Mouse (Mus musculus) forebrain, embryonic 14.5 days (tissue): ENCODE data around the gene Neu1. TPM values are rescaled to one million over a fixed set of nuclear protein-coding genes. Genes with fewer than 3 reads are reported as not detected.

Experiments used
- ATAC-seq: fragments of 200-750 bp; cut with Nextera tagmentation; 2 replicates; pipeline ENCODE4 v1.8.0; 2017; ENCODE audit warnings: mild to moderate bottlenecking, moderate library complexity
- DNase-seq: peaks from one replicate; pipeline ENCODE4 v3.0.0-alpha.2; 2015; ENCODE audit warnings: low spot score
- H3K27ac ChIP-seq: fragments of 300-500 bp; sonication (generic); 2 replicates; pipeline ENCODE4 v1.5.1; 2014; ENCODE audit warnings: low read depth, mild to moderate bottlenecking, control low read depth, low read length, moderate library complexity
- H3K27me3 ChIP-seq: fragments of 300-500 bp; sonication (generic); replicated peaks from 2 replicates; pipeline ENCODE4 v1.6.1; 2014; ENCODE audit warnings: low read length, control low read depth, mixed read lengths; ENCODE audit not compliant: control insufficient read depth, insufficient read depth
- H3K36me3 ChIP-seq: fragments of 300-500 bp; sonication (generic); 2 replicates; pipeline ENCODE4 v1.6.1; 2014; ENCODE audit warnings: low read length, control low read depth; ENCODE audit not compliant: control insufficient read depth, insufficient read depth
- H3K4me1 ChIP-seq: fragments of 300-500 bp; sonication (generic); 2 replicates; pipeline ENCODE4 v1.6.1; 2014; ENCODE audit warnings: antibody characterized with exemption, low read length, control low read depth; ENCODE audit not compliant: control insufficient read depth, insufficient read depth
- H3K4me2 ChIP-seq: fragments of 300-500 bp; sonication (generic); 2 replicates; pipeline ENCODE4 v1.6.1; 2014; ENCODE audit warnings: mild to moderate bottlenecking, control low read depth, low read length
- H3K4me3 ChIP-seq: fragments of 300-500 bp; sonication (generic); 2 replicates; pipeline ENCODE4 v1.5.1; 2014; ENCODE audit warnings: low read depth, low read length, control low read depth
- H3K9ac ChIP-seq: fragments of 300-500 bp; sonication (generic); 2 replicates; pipeline ENCODE4 v1.6.1; 2014; ENCODE audit warnings: mild to moderate bottlenecking, low read length, control low read depth, moderate library complexity
- H3K9me3 ChIP-seq: fragments of 300-500 bp; sonication (generic); replicated peaks from 2 replicates; pipeline ENCODE4 v1.6.1; 2016; ENCODE audit warnings: low read length, control low read depth, mixed read lengths; ENCODE audit not compliant: control insufficient read depth
- WGBS: fragments of 180-500 bp; shearing (Covaris S2); extraction: QIAGEN DNeasy Blood & Tissue Kit; methylation state at CpG from one replicate; pipeline ENCODE4 v1.1.7; 2014; 5-methylcytosine and 5-hydroxymethylcytosine counted together
- polyA plus RNA-seq: library from polyadenylated mRNA; unstranded; fragments of >200 nt; fragmentation: Nextera tagmentation; extraction: Ambion mirVana; gene quantifications from 2 replicates; pipeline ENCODE4 v1.2.1, GENCODE M21; 2014

Gene Neu1
- polyA plus RNA-seq, 1 experiment from 2014 or later: 16.2 TPM

- Histone ChIP-seq H3K9me3 (no peaks in the 10 kb centered on the region), H3K27me3 (no peaks in the 10 kb centered on the region), H3K4me1 (no peaks in the 10 kb centered on the region), H3K27ac (no peak overlapping the region), H3K4me2 (no peak overlapping the region), H3K9ac (no peak overlapping the region), H3K36me3 (peaks cover 38% of the 10 kb centered on the region), H3K4me3 (no peak overlapping the region)
- 34% methylated on average over 11 of the region's 11 CpGs for WGBS
- no peak for DNase-seq
- ATAC-seq: no peak
Observed at GRCm38 (mm10) chr17:34915410-34915831, 15.6 kb upstream of the Neu1 start.

DNA sequence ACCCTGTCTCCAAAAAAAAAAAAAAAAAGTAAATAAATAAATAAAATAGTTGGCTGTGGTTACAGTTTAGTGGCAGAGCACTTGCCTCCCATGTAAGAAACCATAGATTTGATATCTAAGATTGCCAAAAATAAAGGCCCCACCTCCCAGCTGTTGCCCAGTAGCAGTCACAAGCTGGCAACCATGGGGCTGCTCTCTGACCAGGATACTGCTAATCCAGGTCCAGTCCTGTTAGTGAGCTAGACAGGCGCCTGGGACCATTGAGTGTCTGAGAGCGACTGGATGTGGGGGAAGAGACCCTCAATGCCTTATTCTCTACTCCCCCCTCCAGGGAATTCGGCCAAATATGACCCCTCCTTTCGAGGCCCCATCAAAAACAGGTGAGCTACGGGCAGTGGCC, 14.7 kb upstream of the Neu1 start:
- Histone ChIP-seq H3K9ac (no peak overlapping the region), H3K27ac (no peak overlapping the region), H3K9me3 (no peaks in the 10 kb centered on the region), H3K4me3 (no peak overlapping the region), H3K4me1 (no peaks in the 10 kb centered on the region), H3K4me2 (no peak overlapping the region), H3K27me3 (no peaks in the 10 kb centered on the region), H3K36me3 (peaks cover 29% of the 10 kb centered on the region)
- WGBS: 84% methylated on average over 5 of the region's 5 CpGs
- DNase-seq (no peak), ATAC-seq (no peak)

- WGBS: 77% methylated on average over 9 of the region's 9 CpGs
- Histone ChIP-seq H3K4me2 (no peak overlapping the region), H3K4me3 (no peak overlapping the region), H3K9ac (no peak overlapping the region), H3K4me1 (no peaks in the 10 kb centered on the region), H3K27me3 (no peaks in the 10 kb centered on the region), H3K9me3 (no peaks in the 10 kb centered on the region), H3K27ac (no peak overlapping the region), H3K36me3 (peaks cover 20% of the 10 kb centered on the region)
- ATAC-seq: no peak
- no peak for DNase-seq
Observed at GRCm38 (mm10) chr17:34917188-34917587, 13.9 kb upstream of the Neu1 start.

GRCm38 (mm10) chr17:34922939-34923338, 8.1 kb upstream of the Neu1 start:
- H3K36me3 ChIP-seq: no peaks in the 10 kb centered on the region
- WGBS: 54% methylated on average over 6 of the region's 6 CpGs
- H3K9me3 ChIP-seq: no peaks in the 10 kb centered on the region
- H3K4me3 ChIP-seq: no peak overlapping the region
- no peak for ATAC-seq
- H3K9ac ChIP-seq: no peak overlapping the region
- no peak overlapping the region for H3K27ac ChIP-seq
- DNase-seq: no peak
- H3K4me2 ChIP-seq: no peak overlapping the region
- H3K27me3 ChIP-seq: no peaks in the 10 kb centered on the region
- no peaks in the 10 kb centered on the region for H3K4me1 ChIP-seq

DNA sequence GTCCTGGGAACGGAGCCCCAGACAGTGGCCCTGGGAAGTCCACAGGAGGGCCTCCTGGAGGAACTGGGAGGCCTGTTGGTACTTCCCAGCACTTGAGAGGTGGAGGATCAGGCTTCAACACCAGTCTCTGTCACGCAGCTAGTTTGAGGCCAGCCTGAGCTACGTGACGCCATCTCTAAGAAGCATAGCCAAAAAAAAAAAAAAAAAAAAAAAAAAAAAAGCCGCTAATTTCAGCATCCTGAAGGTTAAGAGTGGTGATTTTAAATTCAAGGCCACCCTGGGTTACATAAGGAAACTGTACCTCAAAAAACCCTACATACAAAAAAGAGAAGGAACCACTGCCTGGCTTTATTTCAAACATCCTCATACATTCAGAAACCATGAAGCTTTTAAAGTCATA, 6.8 kb upstream of the Neu1 start:
- Histone ChIP-seq H3K36me3 (no peaks in the 10 kb centered on the region), H3K9me3 (no peaks in the 10 kb centered on the region), H3K4me3 (no peak overlapping the region), H3K9ac (no peak overlapping the region), H3K27ac (no peak overlapping the region), H3K4me1 (no peaks in the 10 kb centered on the region), H3K27me3 (no peaks in the 10 kb centered on the region), H3K4me2 (no peak overlapping the region)
- 73% methylated on average over 5 of the region's 5 CpGs for WGBS
- ATAC-seq: no peak
- DNase-seq: no peak

- no peak for DNase-seq
- H3K36me3 ChIP-seq: no peaks in the 10 kb centered on the region
- H3K27ac ChIP-seq: no peak overlapping the region
- H3K27me3 ChIP-seq: no peaks in the 10 kb centered on the region
- ATAC-seq: no peak
- no peaks in the 10 kb centered on the region for H3K9me3 ChIP-seq
- no peak overlapping the region for H3K9ac ChIP-seq
- no peak overlapping the region for H3K4me3 ChIP-seq
- no peak overlapping the region for H3K4me2 ChIP-seq
- H3K4me1 ChIP-seq: peaks cover 7% of the 10 kb centered on the region; the same call in 1 of the 2 replicates
- 85% methylated on average over 18 of the region's 18 CpGs for WGBS
Observed at GRCm38 (mm10) chr17:34927306-34928019, 3.6 kb upstream of the Neu1 start.

DNA sequence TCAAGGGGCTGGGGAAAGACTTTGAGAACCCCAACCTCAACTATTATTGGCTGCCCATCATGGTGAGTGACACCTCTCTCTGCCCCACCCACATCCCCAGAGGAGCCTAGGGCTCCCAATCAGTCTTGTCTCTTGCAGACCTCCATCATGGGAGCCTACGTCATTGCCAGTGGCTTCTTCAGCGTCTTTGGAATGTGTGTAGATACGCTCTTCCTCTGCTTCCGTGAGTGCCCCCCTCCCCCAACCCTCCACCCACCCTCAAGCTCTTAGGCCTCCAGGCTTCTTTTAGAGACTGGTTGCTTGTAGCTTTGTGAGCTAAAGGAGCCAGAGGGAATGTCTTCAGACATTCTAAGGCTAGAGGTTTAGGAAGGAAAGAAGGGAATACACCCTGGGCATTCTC, 2.2 kb upstream of the Neu1 start:
- Histone ChIP-seq H3K36me3 (no peaks in the 10 kb centered on the region), H3K9ac (no peak overlapping the region), H3K27ac (no peak overlapping the region), H3K27me3 (no peaks in the 10 kb centered on the region), H3K9me3 (no peaks in the 10 kb centered on the region), H3K4me2 (no peak overlapping the region), H3K4me3 (no peak overlapping the region), H3K4me1 (peaks cover 7% of the 10 kb centered on the region; the same call in 1 of the 2 replicates)
- 79% methylated on average over 4 of the region's 4 CpGs for WGBS
- DNase-seq (no peak), ATAC-seq (no peak)

DNA sequence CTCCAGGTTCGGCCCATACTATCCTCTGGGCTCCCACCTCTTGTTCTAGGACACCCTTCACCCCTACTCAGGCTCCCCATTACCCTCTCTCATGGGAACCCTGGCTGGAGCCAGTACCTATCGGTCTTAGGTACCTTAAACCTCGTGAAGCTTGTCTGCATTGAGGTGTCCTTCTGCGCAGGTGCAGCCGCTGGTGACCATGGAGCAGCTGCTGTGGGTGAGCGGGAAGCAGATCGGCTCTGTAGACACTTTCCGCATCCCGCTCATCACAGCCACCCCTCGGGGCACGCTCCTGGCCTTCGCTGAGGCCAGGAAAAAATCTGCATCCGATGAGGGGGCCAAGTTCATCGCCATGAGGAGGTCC, 664 bp downstream of the Neu1 start:
- Histone ChIP-seq H3K9me3 (no peaks in the 10 kb centered on the region), H3K36me3 (0 out of 2 replicates have a peak, but pooled peaks cover 6% of the 10 kb centered on the region), H3K4me2 (peak overlapping the region; percentile 97), H3K9ac (peak overlapping the region; percentile 79), H3K27ac (no peak overlapping the region), H3K4me3 (peak overlapping the region; percentile 68), H3K4me1 (peaks cover 7% of the 10 kb centered on the region; the same call in 1 of the 2 replicates), H3K27me3 (no peaks in the 10 kb centered on the region)
- DNase-seq (no peak), ATAC-seq (no peak)
- 23% methylated on average over 14 of the region's 14 CpGs for WGBS

GRCm38 (mm10) chr17:34932287-34932686, 1.2 kb downstream of the Neu1 start:
- DNase-seq: no peak
- H3K9ac ChIP-seq: peak overlapping the region; percentile 79
- 0 out of 2 replicates have a peak, but pooled peaks cover 6% of the 10 kb centered on the region for H3K36me3 ChIP-seq
- peaks cover 7% of the 10 kb centered on the region; the same call in 1 of the 2 replicates for H3K4me1 ChIP-seq
- no peak overlapping the region for H3K27ac ChIP-seq
- no peaks in the 10 kb centered on the region for H3K9me3 ChIP-seq
- H3K4me3 ChIP-seq: peak overlapping the region; percentile 68
- ATAC-seq: no peak
- no peaks in the 10 kb centered on the region for H3K27me3 ChIP-seq
- peak overlapping the region; percentile 97 for H3K4me2 ChIP-seq
- WGBS: 91% methylated on average over 8 of the region's 8 CpGs
